Comparison of ENCODE assay signal across 19 mouse cellular contexts in the genomic region with DNA sequence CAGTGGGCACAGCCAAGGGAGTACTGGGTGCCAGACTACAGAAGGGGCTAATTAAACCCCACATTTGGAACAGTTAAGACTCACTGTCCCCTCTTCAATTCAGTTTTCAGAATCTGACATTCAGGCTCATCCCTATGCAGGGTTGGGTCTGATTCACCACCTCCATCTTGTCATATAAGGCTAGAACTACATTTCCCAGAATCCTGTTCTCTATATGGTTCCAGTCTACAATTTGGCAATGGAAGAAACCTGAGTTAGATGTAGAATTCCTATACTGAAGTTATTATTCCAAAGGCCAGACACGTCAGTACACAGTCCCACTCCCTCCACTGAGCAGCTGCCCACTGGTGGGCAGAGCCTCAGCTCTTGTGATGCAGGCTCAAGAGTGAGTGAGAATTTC.
"Had no signal": no experiment of that assay in that cellular context is flagged by ENCODE, and none has a peak within 500 bp of the region (broad histone marks: within the 10 kb centered on the region; RNA-seq: fewer than 3 reads in every experiment).

No protein-coding gene starts in this region.

- H3K4me3 ChIP-seq: lung, embryonic 15.5 days; megakaryocyte, embryonic 14.5 days; midbrain, embryonic 13.5 days; midbrain, embryonic 15.5 days; myocyte; neural tube, embryonic 12.5 days had no signal

- ATAC-seq: lung, postnatal 0 days; midbrain, embryonic 13.5 days; midbrain, embryonic 15.5 days had no signal

- DNase-seq: lung, adult 18-20 months; lung, postnatal 14 days; lung, postnatal 36 days; retina, postnatal 1 day; right cerebral cortex, adult 18-20 months; right cerebral cortex, postnatal 25 days; right cerebral cortex, postnatal 4 days; spleen, adult 18-20 months; thymus, adult 18-20 months; thymus, postnatal 14 days; thymus, postnatal 36 days had no signal

- H3K27ac ChIP-seq: lung, embryonic 15.5 days; macrophage; midbrain, embryonic 13.5 days; neural tube, embryonic 12.5 days had no signal

- H3K9ac ChIP-seq: lung, embryonic 15.5 days; midbrain, embryonic 13.5 days; midbrain, embryonic 15.5 days; neural tube, embryonic 12.5 days had no signal

- H3K9me3 ChIP-seq: lung, embryonic 15.5 days; megakaryocyte, embryonic 14.5 days; midbrain, embryonic 13.5 days; midbrain, embryonic 15.5 days; neural tube, embryonic 12.5 days had no signal

- H3K36me3 ChIP-seq: lung, embryonic 15.5 days; midbrain, embryonic 13.5 days; midbrain, embryonic 15.5 days; neural tube, embryonic 12.5 days had no signal

- H3K4me1 ChIP-seq: lung, embryonic 15.5 days; neural tube, embryonic 12.5 days had no signal
